Mouse (Mus musculus) bone marrow, adult 2 months (tissue): ENCODE measurements at regions not wholly inside any gene's neighbourhood (a gene's known extent, or its start where the extent isn't known, plus 50 kb on each side); places are given as distances from the start of the nearest gene placed in this dataset.

Experiments
- CTCF ChIP-seq: fragments of 200-500 bp; IDR thresholded peaks from 2 replicates; pipeline ENCODE4 v1.5.1; 2011; ENCODE audit warnings: low read length, control low read depth; ENCODE audit not compliant: control insufficient read depth, insufficient read depth
- POLR2A ChIP-seq: fragments of 200-500 bp; IDR thresholded peaks from 2 replicates; pipeline ENCODE4 v1.6.1; 2011; ENCODE audit warnings: low read depth, mild to moderate bottlenecking, control low read depth, low read length, borderline replicate concordance; ENCODE audit not compliant: control insufficient read depth

- no peak for TF ChIP-seq CTCF
- TF ChIP-seq POLR2A = no peak
These were observed 354.4 kb downstream of the Foxo1 start for GRCm38 (mm10) chr3:52622530-52622929.
